In the genomic region with DNA sequence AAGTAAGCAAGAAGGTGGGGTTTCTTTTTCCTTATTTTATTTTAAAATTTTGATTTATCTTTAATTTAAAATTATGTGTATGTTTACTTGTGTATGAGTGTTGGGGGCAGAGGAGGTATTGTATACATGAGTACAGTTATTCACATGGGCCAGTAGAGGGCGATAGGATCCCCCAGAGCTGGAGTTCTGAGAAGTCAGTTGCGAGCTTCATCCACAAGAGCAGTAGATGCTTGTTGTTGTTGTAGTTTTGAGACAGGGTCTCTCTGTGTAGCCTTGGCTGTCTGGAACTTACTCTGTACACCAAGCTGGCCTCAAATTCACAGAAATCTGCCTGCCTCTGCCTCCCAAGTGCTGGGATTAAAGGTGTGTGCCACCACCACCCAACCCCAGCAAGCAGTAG, we compare ENCODE assay signal across 8 mouse cellular contexts. TPM values are rescaled to one million over a fixed set of nuclear protein-coding genes. Genes with fewer than 3 reads are reported as not detected.
DNase-seq lines count a peak whose midpoint lies in the region; ATAC-seq lines count a peak whose summit lies in the region.

No protein-coding gene starts in this region.

- H3K9me3 ChIP-seq in forebrain, embryonic 14.5 days (replicated peaks; ENCODE audit: control insufficient read depth, low read length) = no peaks in the 10 kb centered on the region
- H3K9me3 ChIP-seq in forebrain, embryonic 15.5 days = no peaks in the 10 kb centered on the region
- H3K9me3 ChIP-seq in neural tube, embryonic 11.5 days (ENCODE audit: control insufficient read depth, low read length) = no peaks in the 10 kb centered on the region
- no peaks in the 10 kb centered on the region for H3K9me3 ChIP-seq in embryonic facial prominence, embryonic 13.5 days

- H3K36me3 ChIP-seq in forebrain, embryonic 14.5 days (ENCODE audit: control insufficient read depth, insufficient read depth, low read length) = no peaks in the 10 kb centered on the region
- no peaks in the 10 kb centered on the region for H3K36me3 ChIP-seq in forebrain, embryonic 15.5 days
- H3K36me3 ChIP-seq in neural tube, embryonic 11.5 days (ENCODE audit: control insufficient read depth, insufficient read depth, low read length) = no peaks in the 10 kb centered on the region
- no peaks in the 10 kb centered on the region for H3K36me3 ChIP-seq in embryonic facial prominence, embryonic 13.5 days

- no peak overlapping the region for H3K4me2 ChIP-seq in forebrain, embryonic 14.5 days (ENCODE audit: low read length)
- H3K4me2 ChIP-seq in forebrain, embryonic 15.5 days (replicated peaks) = no peak overlapping the region
- no peak overlapping the region for H3K4me2 ChIP-seq in neural tube, embryonic 11.5 days (ENCODE audit: low read depth)
- H3K4me2 ChIP-seq in embryonic facial prominence, embryonic 13.5 days = no peak overlapping the region

- H3K4me1 ChIP-seq in forebrain, embryonic 14.5 days (ENCODE audit: control insufficient read depth, insufficient read depth, low read length) = no peaks in the 10 kb centered on the region
- H3K4me1 ChIP-seq in forebrain, embryonic 15.5 days = no peaks in the 10 kb centered on the region
- no peaks in the 10 kb centered on the region for H3K4me1 ChIP-seq in neural tube, embryonic 11.5 days (ENCODE audit: control insufficient read depth, insufficient read depth, low read length)
- H3K4me1 ChIP-seq in embryonic facial prominence, embryonic 13.5 days = peaks cover 20% of the 10 kb centered on the region

- H3K9ac ChIP-seq in forebrain, embryonic 14.5 days (ENCODE audit: low read length) = no peak overlapping the region
- H3K9ac ChIP-seq in forebrain, embryonic 15.5 days (replicated peaks) = no peak overlapping the region
- no peak overlapping the region for H3K9ac ChIP-seq in neural tube, embryonic 11.5 days (ENCODE audit: low read length)
- H3K9ac ChIP-seq in embryonic facial prominence, embryonic 13.5 days = no peak overlapping the region

- H3K27me3 ChIP-seq in forebrain, embryonic 14.5 days (replicated peaks; ENCODE audit: control insufficient read depth, insufficient read depth, low read length) = no peaks in the 10 kb centered on the region
- H3K27me3 ChIP-seq in forebrain, embryonic 15.5 days = no peaks in the 10 kb centered on the region
- no peaks in the 10 kb centered on the region for H3K27me3 ChIP-seq in neural tube, embryonic 11.5 days (ENCODE audit: control insufficient read depth, insufficient read depth, low read length)
- H3K27me3 ChIP-seq in embryonic facial prominence, embryonic 13.5 days = no peaks in the 10 kb centered on the region

- 16% methylated on average over 2 of the region's 2 CpGs for WGBS in forebrain, embryonic 14.5 days
- 17% methylated on average over 2 of the region's 2 CpGs for WGBS in forebrain, embryonic 15.5 days
- WGBS in neural tube, embryonic 11.5 days = 19% methylated on average over 2 of the region's 2 CpGs
- WGBS in embryonic facial prominence, embryonic 13.5 days = 10% methylated on average over 2 of the region's 2 CpGs

- no peak for ATAC-seq in forebrain, embryonic 14.5 days
- no peak for ATAC-seq in forebrain, embryonic 15.5 days (replicated peaks)
- no peak for ATAC-seq in neural tube, embryonic 11.5 days (ENCODE audit: insufficient read depth, low FRiP score, low TSS enrichment)
- ATAC-seq in embryonic facial prominence, embryonic 13.5 days (ENCODE audit: insufficient number of reproducible peaks, insufficient read depth, low FRiP score, low TSS enrichment, low read depth) = no peak
- ATAC-seq in activated CD4-positive, CD25-positive, alpha-beta regulatory T cell, adult 4 months = no peak

- no peak overlapping the region for H3K4me3 ChIP-seq in forebrain, embryonic 14.5 days (ENCODE audit: low read depth, low read length)
- H3K4me3 ChIP-seq in forebrain, embryonic 15.5 days = no peak overlapping the region
- no peak overlapping the region for H3K4me3 ChIP-seq in neural tube, embryonic 11.5 days (ENCODE audit: low read depth, low read length)
- no peak overlapping the region for H3K4me3 ChIP-seq in embryonic facial prominence, embryonic 13.5 days

- no peak overlapping the region for H3K27ac ChIP-seq in forebrain, embryonic 14.5 days (ENCODE audit: low read depth, low read length)
- no peak overlapping the region for H3K27ac ChIP-seq in forebrain, embryonic 15.5 days (replicated peaks)
- no peak overlapping the region for H3K27ac ChIP-seq in neural tube, embryonic 11.5 days (ENCODE audit: low read depth, low read length)
- peak overlapping the region; percentile 81 for H3K27ac ChIP-seq in embryonic facial prominence, embryonic 13.5 days

- DNase-seq in forebrain, embryonic 14.5 days (ENCODE audit: low spot score) = peak; percentile 61
- peak; percentile 28 for DNase-seq in neural tube, embryonic 11.5 days (ENCODE audit: low spot score)
- no peak for DNase-seq in neural tube, embryonic 10.5 days (ENCODE audit: extremely low spot score, low spot score)
- DNase-seq in lung, postnatal 14 days = peak; percentile 32
- DNase-seq in ovary, postnatal 10 days (ENCODE audit: low spot score) = no peak

RNA-seq across cellular contexts. Expression of gene Eif2s2, which starts 23.8 kb away (rescaled TPM):
- polyA plus RNA-seq in forebrain, embryonic 14.5 days (2014; fragmentation: Nextera tagmentation; extraction: Ambion mirVana) = 80.6 and 82.0 TPM in 2 replicates
- polyA plus RNA-seq in forebrain, embryonic 15.5 days (2015; fragmentation: Nextera tagmentation; extraction: Ambion mirVana) = 69.1 and 70.9 TPM in 2 replicates
- polyA plus RNA-seq in neural tube, embryonic 11.5 days (2014; fragmentation: Nextera tagmentation; extraction: Ambion mirVana) = 122 and 131 TPM in 2 replicates
- 138 and 143 TPM in 2 replicates for polyA plus RNA-seq in embryonic facial prominence, embryonic 13.5 days (2015; fragmentation: Nextera tagmentation; extraction: Ambion mirVana)
- 100 to 1,000 TPM in 1 of 2 experiments, 10 to 100 TPM in 1; 94.5 to 114 TPM for polyA plus RNA-seq in activated CD4-positive, CD25-positive, alpha-beta regulatory T cell, adult 4 months (2017; shearing (Covaris generic))

Comparison
In these comparisons a context has a peak if more than half of its experiments do, and no peak if none do; other contexts are left out.
1. DNase-seq: peak in forebrain, embryonic 14.5 days (single experiment), neural tube, embryonic 11.5 days (single experiment) and lung, postnatal 14 days (single experiment); none in neural tube, embryonic 10.5 days (single experiment) and ovary, postnatal 10 days (single experiment).